Mouse (Mus musculus): ENCODE results near the gene Olfr733. TPM values are rescaled to one million over a fixed set of nuclear protein-coding genes. Genes with fewer than 3 reads are reported as not detected.

Olfr733 gene
- polyA plus RNA-seq (2012; rRNA removed): not detected in 2 replicates

- Histone ChIP-seq H3K27ac (ENCODE audit: insufficient read depth, low read depth, low read length) (no peak within 1 kb of the TSS), H3K27me3 (ENCODE audit: control insufficient read depth, insufficient read depth, low read length) (no peaks in the 10 kb centered on the region), H3K4me3 (ENCODE audit: low read depth, low read length) (no peak within 1 kb of the TSS), H3K4me1 (ENCODE audit: control insufficient read depth, insufficient read depth, insufficient read length, low read length) (no peaks in the 10 kb centered on the region), H3K36me3 (ENCODE audit: control insufficient read depth, insufficient read depth, low read length) (no peaks in the 10 kb centered on the region)
- no peak for TF ChIP-seq CTCF (IDR thresholded peaks at IDR 0.05; ENCODE audit: extremely low read depth, insufficient read length, insufficient replicate concordance, low read depth, low read length)
- TF ChIP-seq POLR2A (IDR thresholded peaks at IDR 0.05; ENCODE audit: low read depth, low read length): no peak
These were observed at the start of gene Olfr733 for GRCm38 (mm10) chr14:50301422-50301821. Gene Olfr733 (minus strand): TSS chr14:50301522.

GRCm38 (mm10) chr14:50348796-50349195 is 47.5 kb upstream of the Olfr733 start, which contains the start of gene Olfr735:
Gene Olfr735 (minus strand): TSS chr14:50348872.
- Histone ChIP-seq H3K4me3 (ENCODE audit: low read depth, low read length) (no peak within 1 kb of the TSS), H3K4me1 (ENCODE audit: control insufficient read depth, insufficient read depth, insufficient read length, low read length) (no peaks in the 10 kb centered on the region), H3K27me3 (ENCODE audit: control insufficient read depth, insufficient read depth, low read length) (no peaks in the 10 kb centered on the region), H3K36me3 (ENCODE audit: control insufficient read depth, insufficient read depth, low read length) (no peaks in the 10 kb centered on the region), H3K27ac (ENCODE audit: insufficient read depth, low read depth, low read length) (no peak within 1 kb of the TSS)
- TF ChIP-seq POLR2A (IDR thresholded peaks at IDR 0.05; ENCODE audit: low read depth, low read length) (no peak), CTCF (IDR thresholded peaks at IDR 0.05; ENCODE audit: extremely low read depth, insufficient read length, insufficient replicate concordance, low read depth, low read length) (no peak)
- WGBS: 80% methylated on average over 2 of the region's 2 CpGs

DNA sequence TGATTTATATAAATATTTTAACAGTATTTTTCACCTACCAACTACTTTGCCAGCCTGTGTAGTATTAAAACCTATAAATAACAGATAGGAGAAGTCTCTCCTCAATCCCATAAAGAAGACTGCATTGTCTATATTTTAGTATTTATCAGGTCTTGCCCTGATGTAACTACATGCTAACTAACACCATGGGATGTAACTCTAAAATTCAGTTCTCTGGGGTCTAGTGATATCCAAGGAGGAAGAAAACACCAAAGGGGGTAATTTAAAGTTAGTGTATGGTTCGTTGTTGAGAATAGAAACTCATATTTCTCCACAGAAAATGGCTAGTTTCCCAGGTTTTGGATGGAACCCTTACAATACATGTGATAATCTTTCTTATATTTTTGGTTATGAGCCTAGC is 25.3 kb upstream of the Olfr733 start, which contains the start of gene Olfr734:
Gene Olfr734 (minus strand): TSS at position 101 of the 400 bp plus-strand sequence.
- 47% methylated on average over 1 of the region's 1 CpGs for WGBS
- no peak within 1 kb of the TSS for H3K4me3 ChIP-seq (ENCODE audit: low read depth, low read length)
- no peak within 1 kb of the TSS for H3K27ac ChIP-seq (ENCODE audit: insufficient read depth, low read depth, low read length)
- H3K27me3 ChIP-seq (ENCODE audit: control insufficient read depth, insufficient read depth, low read length): no peaks in the 10 kb centered on the region
- no peak for TF ChIP-seq CTCF (IDR thresholded peaks at IDR 0.05; ENCODE audit: extremely low read depth, insufficient read length, insufficient replicate concordance, low read depth, low read length)
- TF ChIP-seq POLR2A (IDR thresholded peaks at IDR 0.05; ENCODE audit: low read depth, low read length): no peak
- H3K36me3 ChIP-seq (ENCODE audit: control insufficient read depth, insufficient read depth, low read length): no peaks in the 10 kb centered on the region
- H3K4me1 ChIP-seq (ENCODE audit: control insufficient read depth, insufficient read depth, insufficient read length, low read length): no peaks in the 10 kb centered on the region

DNA sequence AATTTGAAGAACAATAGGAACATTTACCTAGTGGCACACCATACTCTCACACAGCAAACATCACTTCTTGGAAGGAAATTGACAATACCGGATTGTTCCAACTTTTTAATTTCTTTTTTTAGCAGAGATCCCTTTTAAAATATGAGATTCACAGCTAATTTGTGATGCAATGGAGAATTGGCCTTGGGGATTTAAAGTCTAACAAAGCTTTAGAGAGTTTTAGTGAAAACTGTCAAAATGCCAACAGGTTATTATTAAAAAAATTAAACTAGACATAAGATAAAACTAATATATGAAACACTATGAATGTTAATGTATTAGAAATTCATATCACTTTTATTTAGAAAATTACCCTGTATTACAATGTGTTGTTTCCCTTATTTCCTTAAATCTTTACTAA is 17.2 kb downstream of the Olfr733 start, which contains the start of gene Olfr732:
Gene Olfr732 (minus strand): TSS at position 101 of the 400 bp plus-strand sequence.
- H3K27ac ChIP-seq (ENCODE audit: insufficient read depth, low read depth, low read length): no peak within 1 kb of the TSS
- 95% methylated on average over 1 of the region's 1 CpGs for WGBS
- no peaks in the 10 kb centered on the region for H3K36me3 ChIP-seq (ENCODE audit: control insufficient read depth, insufficient read depth, low read length)
- TF ChIP-seq POLR2A (IDR thresholded peaks at IDR 0.05; ENCODE audit: low read depth, low read length) (no peak), CTCF (IDR thresholded peaks at IDR 0.05; ENCODE audit: extremely low read depth, insufficient read length, insufficient replicate concordance, low read depth, low read length) (no peak)
- H3K4me1 ChIP-seq (ENCODE audit: control insufficient read depth, insufficient read depth, insufficient read length, low read length): no peaks in the 10 kb centered on the region
- H3K27me3 ChIP-seq (ENCODE audit: control insufficient read depth, insufficient read depth, low read length): no peaks in the 10 kb centered on the region
- no peak within 1 kb of the TSS for H3K4me3 ChIP-seq (ENCODE audit: low read depth, low read length)

Other genes starting within 250 kb of the Olfr733 start
- not detected in 2 replicates for gene Olfr726, start 210.6 kb downstream of the Olfr733 start, polyA plus RNA-seq (2012; rRNA removed)
- not detected in 2 replicates for gene Olfr727, start 178.3 kb downstream of the Olfr733 start, polyA plus RNA-seq (2012; rRNA removed)
- not detected in 2 replicates for gene Olfr728, start 158.8 kb downstream of the Olfr733 start, polyA plus RNA-seq (2012; rRNA removed)
- gene Olfr729, start 148.6 kb downstream of the Olfr733 start, polyA plus RNA-seq (2012; rRNA removed): not detected in 2 replicates
- not detected in 2 replicates for gene Olfr730, start 113.3 kb downstream of the Olfr733 start, polyA plus RNA-seq (2012; rRNA removed)
- gene Olfr731, start 59.7 kb downstream of the Olfr733 start, polyA plus RNA-seq (2012; rRNA removed): not detected in 2 replicates
- gene Olfr732, start 17.3 kb downstream of the Olfr733 start, polyA plus RNA-seq (2012; rRNA removed): not detected in 2 replicates
- not detected in 2 replicates for gene Olfr734, start 25.2 kb upstream of the Olfr733 start, polyA plus RNA-seq (2012; rRNA removed)
- not detected in 2 replicates for gene Olfr735, start 47.4 kb upstream of the Olfr733 start, polyA plus RNA-seq (2012; rRNA removed)
- 0.13 and 0.24 TPM in 2 replicates for gene Tlr11, start 56.4 kb upstream of the Olfr733 start, polyA plus RNA-seq (2012; rRNA removed)
- not detected in 2 replicates for gene Olfr736, start 79.6 kb upstream of the Olfr733 start, polyA plus RNA-seq (2012; rRNA removed)
- gene Olfr738, start 106.0 kb upstream of the Olfr733 start, polyA plus RNA-seq (2012; rRNA removed): not detected in 2 replicates
- not detected in 2 replicates for gene Olfr739, start 117.1 kb upstream of the Olfr733 start, polyA plus RNA-seq (2012; rRNA removed)
- gene Olfr740, start 144.0 kb upstream of the Olfr733 start, polyA plus RNA-seq (2012; rRNA removed): not detected in 2 replicates
- not detected in 2 replicates for gene Olfr741, start 171.2 kb upstream of the Olfr733 start, polyA plus RNA-seq (2012; rRNA removed)
- not detected in 2 replicates for gene Olfr742, start 202.1 kb upstream of the Olfr733 start, polyA plus RNA-seq (2012; rRNA removed)
- not detected in 2 replicates for gene Olfr743, start 220.3 kb upstream of the Olfr733 start, polyA plus RNA-seq (2012; rRNA removed)